Mouse (Mus musculus) C2C12 (cell line): ENCODE results near the gene Tarbp2.

ENCODE experiments used
- CTCF ChIP-seq: IDR thresholded peaks from one replicate; pipeline ENCODE4 v1.5.1; 2011; ENCODE audit not compliant: control insufficient read depth, insufficient read depth, insufficient read length
- MAX ChIP-seq: IDR thresholded peaks from one replicate; pipeline ENCODE4 v1.6.1; 2011; ENCODE audit warnings: mild to moderate bottlenecking, control low read depth
- MYOG ChIP-seq: IDR thresholded peaks from one replicate; pipeline ENCODE4 v1.6.1; 2011; ENCODE audit not compliant: control insufficient read depth, insufficient read length; ENCODE audit errors: extremely low read depth
- USF1 ChIP-seq: IDR thresholded peaks from one replicate; pipeline ENCODE4 v1.6.1; 2011; ENCODE audit warnings: low read depth, mild to moderate bottlenecking, control low read depth, moderate library complexity

- no peak for TF ChIP-seq CTCF
- TF ChIP-seq MAX: no peak
- TF ChIP-seq USF1: no peak
- no peak for TF ChIP-seq MYOG
Observed at GRCm38 (mm10) chr15:102519211-102520141, 1.5 kb downstream of the Tarbp2 start.
